Mouse (Mus musculus) spleen, postnatal 4 days (tissue): ENCODE measurements around the gene Gm6588.
A peak's percentile ranks its signal among the peaks of the same experiment; 100 is the strongest.
"Not testable (repeated sequence)": the region's sequence is repeated elsewhere in the genome, so short reads cannot be mapped to it uniquely, and the experiment has no call there.

Experiments used
- DNase-seq, 2 experiments: peaks; one replicate each; pipeline ENCODE4 v3.0.0; 2022; ENCODE audit warnings: low spot score in 2 of 2

The Gm6588 gene

GRCm38 (mm10) chr5:112448747-112449440 lies at the start of gene Gm6588:
TSS of gene Gm6588 (plus strand) at chr5:112449426.
- no peak for DNase-seq

DNA sequence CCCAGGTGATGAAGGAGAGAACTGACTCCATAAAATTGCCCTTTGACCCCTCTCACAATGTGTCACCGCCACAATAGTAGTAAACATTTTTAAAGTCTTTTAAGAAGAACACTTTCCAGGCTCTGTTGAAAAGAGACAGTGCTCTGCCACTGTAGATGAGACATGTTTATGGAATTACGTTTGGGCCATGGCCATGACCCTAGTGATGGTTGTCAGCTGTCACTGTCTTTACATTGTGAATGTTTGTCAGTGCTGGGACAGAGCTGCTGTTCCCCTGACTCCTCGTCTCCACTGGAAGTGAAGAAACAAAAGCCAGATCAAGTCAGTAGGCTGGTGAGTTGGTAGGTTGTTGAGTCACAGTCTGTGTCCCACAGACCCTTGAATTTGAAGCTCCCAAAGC lies 46.8 kb upstream of the Gm6588 start:
- DNase-seq: no peak

DNA sequence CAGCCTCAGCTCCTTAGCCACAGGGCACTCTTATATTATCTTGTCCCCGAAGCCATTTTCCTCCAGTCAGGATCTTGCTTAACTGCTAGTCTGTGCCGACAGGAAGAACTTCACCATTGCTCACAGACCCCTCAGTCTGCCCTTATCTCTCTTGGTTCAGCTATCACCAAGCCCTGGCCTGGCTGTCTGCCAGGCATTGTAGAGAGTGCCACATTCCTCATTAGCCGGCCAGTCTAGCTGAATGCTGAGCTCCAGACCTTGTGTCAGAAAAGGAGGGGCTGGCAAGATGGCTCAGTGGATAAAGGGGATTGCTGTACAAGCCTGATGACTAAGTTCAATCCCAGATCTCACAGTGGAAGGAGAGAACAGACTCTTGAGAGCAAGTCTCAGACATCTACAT lies 43.2 kb upstream of the Gm6588 start:
- no peak for DNase-seq

GRCm38 (mm10) chr5:112409274-112409673 lies 40.0 kb upstream of the Gm6588 start:
- no peak for DNase-seq

GRCm38 (mm10) chr5:112411072-112411471 lies 38.2 kb upstream of the Gm6588 start:
- DNase-seq: no peak

DNA sequence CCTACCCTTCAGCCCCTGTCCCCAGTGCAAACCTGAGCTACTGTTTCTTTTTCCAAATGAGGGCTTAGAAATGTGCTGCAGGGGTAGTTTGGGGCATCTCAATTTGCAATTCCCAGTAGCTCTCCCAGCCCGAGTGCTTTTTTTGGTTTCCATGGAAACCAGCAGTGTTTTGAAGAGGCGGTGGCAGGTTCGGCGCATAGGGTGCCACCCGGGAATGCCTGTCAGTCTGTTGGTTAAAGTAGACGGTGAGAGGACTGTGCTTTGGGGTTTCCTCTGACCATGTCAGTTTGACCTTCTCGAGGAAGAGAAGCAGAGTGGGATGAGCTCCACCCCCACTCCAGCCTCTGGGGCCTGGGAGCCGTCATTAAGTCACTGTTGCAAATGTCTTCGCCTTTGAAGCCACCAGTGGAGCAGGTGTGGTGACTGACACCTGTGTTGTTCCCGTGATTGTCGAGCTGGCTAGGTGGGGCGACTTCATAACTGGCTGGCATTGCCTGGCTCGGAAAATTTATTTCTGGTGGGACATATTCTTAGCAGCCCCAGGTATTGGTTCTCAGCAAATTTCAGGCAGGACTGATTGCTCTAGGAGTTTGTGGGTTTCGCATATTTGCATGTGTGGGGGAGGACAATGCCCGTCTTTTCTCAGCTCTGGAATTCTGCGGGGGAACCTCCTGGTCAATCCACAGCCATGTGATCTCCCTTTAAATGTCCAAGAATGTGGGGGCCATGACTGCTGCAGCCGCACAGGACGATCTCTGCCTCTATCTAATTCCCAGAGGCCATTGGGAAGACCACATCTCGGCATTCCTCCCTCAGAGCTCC lies 37.5 kb upstream of the Gm6588 start:
- DNase-seq: no peak

DNA sequence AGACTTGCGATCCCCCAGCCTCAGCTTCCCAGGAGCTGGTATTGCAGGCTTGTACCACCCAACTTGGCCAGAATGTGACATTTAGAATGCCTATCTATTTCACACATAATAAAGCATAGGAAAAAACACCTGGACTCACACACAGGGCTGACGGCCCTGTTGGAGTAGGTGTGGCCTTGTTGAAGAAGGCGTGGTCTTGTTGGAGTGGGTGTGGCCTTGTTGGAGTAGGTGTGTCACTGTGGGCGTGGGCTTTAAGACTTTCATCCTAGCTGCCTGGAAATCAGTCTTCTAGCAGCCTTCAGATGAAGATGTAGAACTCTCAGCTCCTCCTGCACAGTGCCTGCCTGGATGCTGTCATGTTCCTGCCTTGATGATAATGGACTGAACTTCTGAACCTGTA lies 36.4 kb upstream of the Gm6588 start:
- DNase-seq: not testable (repeated sequence)

- no peak for DNase-seq
These were observed 32.6 kb upstream of the Gm6588 start for GRCm38 (mm10) chr5:112416673-112417072.

DNA sequence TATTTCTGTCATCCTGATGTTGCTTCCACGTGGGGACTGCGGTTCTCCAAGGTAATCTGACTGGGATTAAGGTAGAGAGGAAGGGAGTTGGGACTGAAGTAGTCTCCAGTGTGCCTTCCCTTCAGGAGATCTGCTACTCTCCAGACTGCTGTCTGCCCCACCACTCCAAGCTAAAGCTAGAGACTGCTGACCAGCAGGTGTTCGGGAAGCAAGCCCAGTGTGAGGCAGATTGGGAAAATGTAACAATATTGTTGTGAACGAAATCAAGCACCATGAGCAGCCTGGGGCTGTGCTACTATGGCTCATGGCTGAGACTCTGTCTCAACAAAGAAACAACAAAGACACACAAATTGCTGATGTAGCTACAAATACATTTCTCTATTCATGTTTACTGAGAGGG lies 31.2 kb upstream of the Gm6588 start:
- DNase-seq: no peak

DNA sequence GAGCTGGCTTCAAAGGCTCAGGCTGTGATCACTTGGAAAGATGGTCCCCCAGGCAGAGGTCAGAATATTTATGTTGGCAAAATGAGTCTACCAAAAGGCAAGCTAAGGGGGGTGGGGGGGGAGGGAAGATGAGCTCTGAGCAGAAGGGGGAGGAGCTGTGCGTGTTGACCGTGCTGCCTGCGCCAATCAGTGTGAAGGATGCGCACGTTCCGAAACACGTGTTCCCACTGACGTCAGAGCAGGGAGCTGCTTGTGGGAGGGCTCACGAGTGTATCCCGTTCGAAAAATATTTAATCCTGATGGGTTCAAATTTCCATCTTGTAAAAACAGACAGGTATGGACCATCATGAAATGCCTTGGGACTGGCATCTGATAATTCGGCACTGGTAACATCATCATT lies 29.7 kb upstream of the Gm6588 start:
- DNase-seq: no peak

DNA sequence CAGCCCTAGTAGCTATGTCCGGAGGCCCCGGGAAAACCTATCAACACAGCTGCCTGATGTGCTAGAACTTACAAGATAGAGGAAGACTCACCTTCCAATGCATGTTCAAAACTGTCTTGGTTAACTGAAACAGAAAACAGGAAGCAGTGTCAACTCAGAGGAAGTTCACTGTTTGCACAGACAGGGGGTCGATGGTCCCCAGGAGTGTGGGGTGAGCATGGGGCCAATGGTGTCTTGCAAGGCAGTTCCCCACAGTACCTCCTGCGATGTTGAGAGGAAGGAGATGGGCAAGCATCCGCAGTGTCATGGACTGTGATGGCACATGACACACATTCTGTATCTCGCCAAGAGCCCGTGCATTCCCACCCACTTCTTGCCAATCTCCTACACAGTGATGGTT lies 22.6 kb upstream of the Gm6588 start:
- DNase-seq: no peak

- peak; percentile 58 to 86 for DNase-seq
These were observed 21.9 kb upstream of the Gm6588 start for GRCm38 (mm10) chr5:112427283-112427682.

GRCm38 (mm10) chr5:112428944-112429343 lies 20.3 kb upstream of the Gm6588 start:
- DNase-seq: peak; percentile 48 to 76

DNA sequence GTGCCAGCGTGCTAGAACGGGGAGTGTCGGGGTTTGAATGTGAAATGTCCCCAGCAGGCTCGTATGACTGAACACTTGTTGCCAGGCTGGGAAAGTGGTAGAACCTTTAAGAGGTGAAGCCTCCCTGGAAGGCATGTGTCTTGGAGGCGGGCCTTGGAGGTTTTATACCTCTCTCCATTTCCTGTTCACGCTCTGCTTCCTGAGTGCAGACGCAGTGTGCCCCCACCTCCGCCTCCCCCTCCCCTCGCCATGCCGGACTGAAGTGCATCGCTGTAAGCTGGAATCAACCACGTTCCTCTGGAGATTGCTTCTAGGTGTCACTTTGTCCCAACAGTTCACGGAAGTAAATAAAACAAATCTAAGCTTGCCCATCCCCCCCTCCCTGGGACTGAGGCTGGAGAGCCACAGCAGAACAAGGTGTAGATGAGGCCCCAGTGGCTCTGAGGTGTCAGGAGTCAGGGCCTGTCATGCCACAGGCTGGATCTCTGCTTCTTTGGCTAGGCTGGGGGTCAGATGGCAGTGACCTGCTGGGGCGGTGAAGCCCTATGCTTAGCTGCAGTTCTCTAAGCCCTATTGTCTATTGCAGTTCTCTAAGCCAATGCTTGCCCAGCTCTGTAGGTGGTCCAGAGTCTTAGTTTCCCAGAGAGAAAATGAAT lies 18.0 kb upstream of the Gm6588 start:
- DNase-seq: no peak

GRCm38 (mm10) chr5:112432033-112432432 lies 17.2 kb upstream of the Gm6588 start:
- no peak for DNase-seq

- peak; percentile 48 to 84 for DNase-seq
These were observed 16.2 kb upstream of the Gm6588 start for GRCm38 (mm10) chr5:112433004-112433403.

DNA sequence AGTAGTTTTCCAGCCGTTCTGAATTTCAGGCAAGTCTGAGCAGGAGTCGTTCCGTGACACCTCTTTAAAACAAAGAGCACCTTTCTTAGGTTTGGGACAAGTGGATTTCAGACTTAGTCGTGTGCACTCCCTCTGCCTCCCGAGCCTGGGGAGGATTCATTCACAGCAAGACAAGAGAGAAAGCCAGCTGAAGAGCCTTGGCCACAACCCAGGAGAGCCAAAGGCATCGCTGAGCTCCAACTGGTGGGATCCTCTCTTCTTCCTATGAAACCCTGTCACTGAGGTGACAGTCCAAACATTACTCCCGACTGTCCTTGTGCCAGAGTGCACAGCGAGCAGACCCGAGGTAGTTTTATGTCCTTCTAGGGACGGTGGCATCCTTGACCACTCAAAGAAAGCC lies 10.7 kb upstream of the Gm6588 start:
- DNase-seq: no peak

DNA sequence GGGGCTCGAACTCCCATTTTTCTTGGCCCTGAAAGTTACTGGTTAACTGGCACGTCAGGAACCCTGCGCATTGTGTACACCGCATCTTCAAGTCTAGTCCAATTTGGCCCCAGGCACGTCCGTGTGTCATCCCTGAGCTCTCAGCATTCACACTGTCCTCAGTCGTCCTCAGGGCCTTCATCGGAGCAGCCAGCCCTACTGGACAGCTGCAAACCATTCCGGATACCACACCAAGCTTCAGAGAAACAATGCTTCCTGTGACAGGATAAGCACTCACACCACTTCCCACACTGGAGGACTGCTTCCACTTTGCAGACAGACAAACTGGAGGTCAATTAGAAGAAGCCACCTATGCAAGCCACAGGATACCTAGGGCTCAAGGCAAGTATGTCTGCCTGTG lies 3.9 kb downstream of the Gm6588 start:
- DNase-seq: no peak

DNA sequence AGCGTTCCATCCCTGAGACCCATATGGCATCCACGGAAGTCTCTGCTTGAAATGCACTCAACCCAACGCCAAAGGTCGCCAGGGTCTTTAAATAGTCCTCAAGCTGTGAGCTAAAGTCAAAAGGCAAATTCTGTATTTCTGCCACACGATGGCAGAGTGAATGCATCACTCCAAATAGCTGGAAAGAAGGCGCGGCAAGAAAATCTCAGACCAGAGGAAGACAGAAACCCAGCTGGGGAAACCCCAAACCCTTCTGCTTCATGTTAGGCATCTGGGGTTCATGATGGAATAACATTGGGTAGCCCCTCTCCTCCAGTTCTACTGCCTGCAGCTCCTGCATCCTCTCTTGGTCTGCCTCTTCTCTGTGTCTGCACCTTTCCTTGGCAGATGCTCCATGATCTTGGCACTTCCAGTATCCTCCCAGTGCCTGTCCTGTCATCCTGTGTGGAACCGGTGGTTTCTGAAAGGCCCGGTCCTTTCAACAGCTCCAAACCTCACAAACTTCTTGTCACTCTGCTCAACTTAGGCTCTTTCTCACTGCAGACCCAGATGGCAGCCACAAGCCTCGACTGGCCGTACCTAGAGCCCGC lies 5.8 kb downstream of the Gm6588 start:
- DNase-seq: no peak

- no peak for DNase-seq
These were observed 10.7 kb downstream of the Gm6588 start for GRCm38 (mm10) chr5:112459903-112460302.

- no peak for DNase-seq
These were observed 17.1 kb downstream of the Gm6588 start for GRCm38 (mm10) chr5:112466331-112466730.

DNA sequence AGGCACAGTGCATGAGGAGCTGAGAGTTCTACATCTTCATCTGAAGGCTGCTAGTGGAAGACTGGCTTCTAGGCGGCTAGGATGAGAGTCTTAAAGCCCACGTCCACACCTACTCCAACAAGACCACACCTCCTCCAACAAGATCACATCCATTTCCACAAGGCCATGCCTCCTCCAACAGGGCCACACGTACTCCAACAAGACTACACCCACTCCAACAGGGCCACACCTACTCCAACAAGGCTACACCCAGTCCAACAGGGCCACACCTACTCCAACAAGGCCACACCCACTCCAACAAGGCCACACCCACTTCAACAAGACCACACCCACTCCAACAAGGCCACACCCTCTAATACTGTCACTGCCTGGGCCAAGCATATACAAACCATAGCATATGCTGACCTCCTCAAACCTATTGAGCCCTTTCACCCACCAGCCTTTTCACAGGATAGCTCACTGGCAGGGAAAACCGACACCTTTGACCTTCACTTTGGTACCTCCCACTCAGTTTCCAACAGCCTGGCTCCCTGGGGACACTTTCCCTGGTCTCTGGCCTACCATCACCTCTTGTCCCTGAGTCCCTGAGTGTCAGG lies 19.9 kb downstream of the Gm6588 start:
- no peak for DNase-seq
